Mouse (Mus musculus) intestine, embryonic 14.5 days (tissue): ENCODE measurements around the gene Cpa2. TPM values are rescaled to one million over a fixed set of nuclear protein-coding genes. Genes with fewer than 3 reads are reported as not detected.

Source experiments
- ATAC-seq: fragments of 200-750 bp; cut with Nextera tagmentation; replicated peaks from 2 replicates; pipeline ENCODE4 v1.8.0; 2017; ENCODE audit warnings: low read depth, moderate number of reproducible peaks, moderate TSS enrichment, moderate library complexity; ENCODE audit not compliant: low FRiP score, low TSS enrichment
- DNase-seq: peaks from one replicate; pipeline ENCODE4 v3.0.0-alpha.2; 2018; ENCODE audit warnings: low spot score
- H3K27ac ChIP-seq: fragments of 300-500 bp; sonication (generic); 2 replicates; pipeline ENCODE4 v1.5.1; 2014; ENCODE audit warnings: low read depth, mild to moderate bottlenecking, control low read depth
- H3K27me3 ChIP-seq: fragments of 300-500 bp; sonication (generic); replicated peaks from 2 replicates; pipeline ENCODE4 v1.6.1; 2014; ENCODE audit warnings: low read length, control low read depth; ENCODE audit not compliant: control insufficient read depth, insufficient read depth
- H3K36me3 ChIP-seq: fragments of 300-500 bp; sonication (generic); 2 replicates; pipeline ENCODE4 v1.6.1; 2014; ENCODE audit warnings: low read length, control low read depth; ENCODE audit not compliant: control insufficient read depth, insufficient read depth
- H3K4me1 ChIP-seq: fragments of 300-500 bp; sonication (generic); replicated peaks from 2 replicates; pipeline ENCODE4 v1.6.1; 2014; ENCODE audit warnings: low read length, control low read depth, mixed read lengths; ENCODE audit not compliant: control insufficient read depth, insufficient read depth
- H3K4me2 ChIP-seq: fragments of 300-500 bp; sonication (generic); 2 replicates; pipeline ENCODE4 v1.6.1; 2014; ENCODE audit warnings: low read length
- H3K4me3 ChIP-seq: fragments of 300-500 bp; sonication (generic); 2 replicates; pipeline ENCODE4 v1.5.1; 2014; ENCODE audit warnings: low read depth, low read length, control low read depth, mixed read lengths
- H3K9ac ChIP-seq: fragments of 300-500 bp; sonication (generic); 2 replicates; pipeline ENCODE4 v1.6.1; 2014; ENCODE audit warnings: mild to moderate bottlenecking, low read length
- H3K9me3 ChIP-seq: fragments of 300-500 bp; sonication (generic); 2 replicates; pipeline ENCODE4 v1.6.1; 2016; ENCODE audit warnings: low read length, control low read depth; ENCODE audit not compliant: control insufficient read depth
- WGBS: fragments of 180-500 bp; shearing (Covaris S2); extraction: QIAGEN DNeasy Blood & Tissue Kit; methylation state at CpG from one replicate; pipeline ENCODE4 v1.1.7; 2014; 5-methylcytosine and 5-hydroxymethylcytosine counted together
- polyA plus RNA-seq: library from polyadenylated mRNA; unstranded; fragments of >200 nt; fragmentation: Nextera tagmentation; extraction: Ambion mirVana; gene quantifications from 2 replicates; pipeline ENCODE4 v1.2.1, GENCODE M21; 2014

Cpa2 gene
- polyA plus RNA-seq, 1 experiment from 2014 or later = 206 TPM

DNA sequence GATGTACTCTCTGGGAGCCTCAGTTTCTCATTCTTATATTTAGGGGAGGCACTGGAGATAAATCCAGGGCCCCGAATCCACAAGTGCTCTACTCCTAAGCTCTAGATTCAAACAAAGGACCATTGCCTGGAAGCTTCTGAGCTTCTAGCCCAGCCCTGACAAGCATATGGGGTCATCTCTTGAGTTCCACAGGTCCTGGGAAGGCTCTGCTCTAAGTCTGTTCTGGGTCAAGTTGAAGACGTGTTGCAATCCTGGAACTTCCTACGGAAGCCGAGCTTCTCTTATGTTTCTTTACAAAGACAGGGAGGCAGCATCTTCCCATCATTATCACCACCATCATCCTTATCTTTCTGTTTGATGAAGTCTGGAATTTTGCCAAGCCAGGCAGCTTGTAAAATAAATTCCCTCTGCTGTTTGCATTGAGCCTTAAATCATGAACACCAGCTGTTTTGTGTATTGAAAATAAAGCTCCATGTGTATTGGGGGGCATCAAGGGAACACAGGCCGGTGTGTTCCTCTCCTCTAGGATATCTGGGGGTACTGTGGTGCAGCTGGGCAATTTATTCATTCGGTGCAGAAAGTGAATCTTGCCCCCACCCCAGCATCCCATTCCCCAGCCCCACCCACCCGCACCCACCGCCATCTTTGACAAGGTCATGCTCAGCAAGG is 55.0 kb downstream of the Cpa2 start:
- no peak for DNase-seq
- Histone ChIP-seq H3K4me1 (peaks cover 6% of the 10 kb centered on the region; the same call in 1 of the 2 replicates), H3K9me3 (no peaks in the 10 kb centered on the region), H3K4me2 (no peak overlapping the region), H3K27me3 (no peaks in the 10 kb centered on the region), H3K36me3 (no peaks in the 10 kb centered on the region), H3K9ac (no peak overlapping the region), H3K4me3 (no peak overlapping the region), H3K27ac (no peak overlapping the region)
- WGBS = 60% methylated on average over 8 of the region's 8 CpGs
- ATAC-seq = no peak

DNA sequence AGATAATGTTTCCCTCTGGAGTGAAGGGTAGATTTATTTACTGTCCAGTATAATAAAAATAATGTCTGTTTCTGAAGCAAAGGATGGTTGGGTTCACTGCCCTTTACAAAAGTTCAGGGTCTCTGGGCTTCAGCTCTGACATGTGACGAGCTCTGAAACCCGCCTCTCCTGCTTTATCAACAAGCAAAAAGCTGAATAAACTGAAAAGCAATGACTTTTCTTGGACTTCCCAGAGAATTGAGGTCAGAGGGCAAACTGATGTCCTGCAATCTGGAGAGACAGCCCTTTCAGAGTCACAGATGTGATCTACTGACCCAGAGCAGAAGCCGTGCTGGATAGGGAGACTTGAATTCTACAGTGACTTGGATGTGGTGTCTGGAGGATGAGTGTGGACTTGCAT is 58.7 kb downstream of the Cpa2 start:
- WGBS = 68% methylated on average over 3 of the region's 3 CpGs
- Histone ChIP-seq H3K27me3 (no peaks in the 10 kb centered on the region), H3K9me3 (no peaks in the 10 kb centered on the region), H3K36me3 (no peaks in the 10 kb centered on the region), H3K9ac (no peak overlapping the region), H3K4me1 (peaks cover 6% of the 10 kb centered on the region; the same call in 1 of the 2 replicates), H3K4me2 (no peak overlapping the region), H3K27ac (no peak overlapping the region), H3K4me3 (no peak overlapping the region)
- ATAC-seq (no peak), DNase-seq (no peak)

GRCm38 (mm10) chr6:30600995-30601394 is 59.6 kb downstream of the Cpa2 start:
- no peak overlapping the region for H3K9ac ChIP-seq
- no peak overlapping the region for H3K27ac ChIP-seq
- no peaks in the 10 kb centered on the region for H3K9me3 ChIP-seq
- DNase-seq = no peak
- ATAC-seq = no peak
- no peaks in the 10 kb centered on the region for H3K36me3 ChIP-seq
- 79% methylated on average over 1 of the region's 1 CpGs for WGBS
- H3K27me3 ChIP-seq = no peaks in the 10 kb centered on the region
- H3K4me2 ChIP-seq = no peak overlapping the region
- peaks cover 6% of the 10 kb centered on the region; the same call in 1 of the 2 replicates for H3K4me1 ChIP-seq
- H3K4me3 ChIP-seq = no peak overlapping the region

DNA sequence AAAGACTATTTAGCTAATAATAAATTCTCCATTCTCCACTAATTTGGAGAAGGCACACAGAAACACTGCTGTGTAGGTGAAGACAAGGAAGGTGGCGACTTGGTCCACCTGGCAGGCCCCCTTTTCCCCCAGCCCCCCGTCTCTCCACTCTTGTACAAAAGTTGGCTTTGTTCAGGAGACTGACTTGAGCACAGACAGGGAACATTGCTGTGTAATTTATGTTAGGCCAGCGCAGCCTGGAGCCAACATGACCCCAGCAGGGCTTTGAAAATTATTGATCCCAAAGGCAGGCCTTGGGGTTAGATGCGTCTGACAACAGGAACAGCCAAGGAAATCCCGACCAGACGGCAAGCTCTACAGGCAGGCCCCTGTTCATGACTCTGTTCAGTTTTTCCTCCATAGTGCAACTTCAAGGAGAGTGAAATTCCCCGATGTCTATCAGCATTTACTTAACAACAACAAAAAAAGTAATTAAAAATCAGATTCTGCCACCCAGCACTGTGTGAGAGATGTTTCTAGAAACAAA is 63.0 kb downstream of the Cpa2 start:
- 62% methylated on average over 7 of the region's 7 CpGs for WGBS
- no peaks in the 10 kb centered on the region for H3K9me3 ChIP-seq
- no peak for ATAC-seq
- H3K27me3 ChIP-seq = no peaks in the 10 kb centered on the region
- H3K27ac ChIP-seq = no peak overlapping the region
- no peak for DNase-seq
- no peaks in the 10 kb centered on the region for H3K4me1 ChIP-seq
- no peaks in the 10 kb centered on the region for H3K36me3 ChIP-seq
- H3K9ac ChIP-seq = no peak overlapping the region
- H3K4me3 ChIP-seq = no peak overlapping the region
- H3K4me2 ChIP-seq = no peak overlapping the region

DNA sequence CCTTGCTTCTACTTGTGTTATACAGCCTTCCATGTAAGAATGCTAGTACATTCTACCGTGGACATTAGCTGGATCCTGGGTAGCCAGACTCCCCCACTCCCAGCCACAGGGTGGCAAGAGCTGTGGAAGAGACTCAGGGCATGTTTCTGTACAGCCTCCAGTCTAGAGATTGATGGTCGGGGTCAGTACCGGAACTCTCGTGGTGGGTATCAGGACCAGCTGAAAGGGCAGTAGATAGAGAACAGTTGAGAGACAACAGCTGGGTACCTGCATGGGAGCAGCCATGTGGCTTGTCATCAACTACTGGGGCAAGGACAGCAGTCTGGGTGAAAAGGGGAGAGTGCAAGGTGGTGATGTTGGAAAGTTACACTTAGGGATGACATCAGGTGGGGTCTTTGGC is 63.7 kb downstream of the Cpa2 start:
- Histone ChIP-seq H3K27me3 (no peaks in the 10 kb centered on the region), H3K4me3 (no peak overlapping the region), H3K4me2 (no peak overlapping the region), H3K4me1 (no peaks in the 10 kb centered on the region), H3K27ac (peak overlapping the region; percentile 43; the same call in 1 of the 2 replicates), H3K9me3 (no peaks in the 10 kb centered on the region), H3K9ac (no peak overlapping the region), H3K36me3 (no peaks in the 10 kb centered on the region)
- no peak for DNase-seq
- 85% methylated on average over 4 of the region's 4 CpGs for WGBS
- no peak for ATAC-seq

GRCm38 (mm10) chr6:30605672-30606071 is 64.3 kb downstream of the Cpa2 start:
- DNase-seq = no peak
- H3K4me1 ChIP-seq = no peaks in the 10 kb centered on the region
- H3K9ac ChIP-seq = no peak overlapping the region
- no peaks in the 10 kb centered on the region for H3K36me3 ChIP-seq
- 61% methylated on average over 5 of the region's 5 CpGs for WGBS
- ATAC-seq = no peak
- H3K9me3 ChIP-seq = no peaks in the 10 kb centered on the region
- no peaks in the 10 kb centered on the region for H3K27me3 ChIP-seq
- H3K4me3 ChIP-seq = no peak overlapping the region
- no peak overlapping the region for H3K4me2 ChIP-seq
- no peak overlapping the region for H3K27ac ChIP-seq

DNA sequence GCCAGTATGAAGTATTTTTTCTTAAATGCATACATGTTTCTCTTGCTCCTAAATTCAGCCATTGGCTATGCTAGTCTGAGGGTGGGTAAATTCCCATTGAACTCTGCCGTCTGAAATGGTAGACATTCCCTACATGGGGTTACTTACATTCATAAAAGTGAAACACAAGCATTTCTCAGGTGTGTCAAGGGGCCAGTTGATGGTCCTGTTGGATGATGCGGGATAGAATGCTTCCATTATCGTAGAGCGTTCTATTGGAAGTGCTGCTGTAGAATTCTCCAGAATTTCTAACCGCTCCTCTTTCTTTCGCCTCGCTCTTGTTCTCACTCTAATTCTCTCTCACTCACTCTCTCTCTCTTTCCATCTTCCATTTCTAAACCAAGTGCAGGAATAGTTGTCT is 69.3 kb downstream of the Cpa2 start, which contains the start of gene Cpa5:
Gene Cpa5 (plus strand): TSS at position 301 of the 400 bp plus-strand sequence.
- 0 out of 2 replicates have a peak, but pooled peaks cover 1% of the 10 kb centered on the region for H3K4me1 ChIP-seq
- H3K4me3 ChIP-seq = no peak within 1 kb of the TSS
- H3K27ac ChIP-seq = no peak within 1 kb of the TSS
- no peak within 1 kb of the TSS for H3K9ac ChIP-seq
- H3K36me3 ChIP-seq = no peaks in the 10 kb centered on the region
- H3K27me3 ChIP-seq = no peaks in the 10 kb centered on the region
- WGBS = 97% methylated on average over 7 of the region's 7 CpGs
- no peak for DNase-seq
- no peak for ATAC-seq
- H3K4me2 ChIP-seq = no peak within 1 kb of the TSS
- no peaks in the 10 kb centered on the region for H3K9me3 ChIP-seq

DNA sequence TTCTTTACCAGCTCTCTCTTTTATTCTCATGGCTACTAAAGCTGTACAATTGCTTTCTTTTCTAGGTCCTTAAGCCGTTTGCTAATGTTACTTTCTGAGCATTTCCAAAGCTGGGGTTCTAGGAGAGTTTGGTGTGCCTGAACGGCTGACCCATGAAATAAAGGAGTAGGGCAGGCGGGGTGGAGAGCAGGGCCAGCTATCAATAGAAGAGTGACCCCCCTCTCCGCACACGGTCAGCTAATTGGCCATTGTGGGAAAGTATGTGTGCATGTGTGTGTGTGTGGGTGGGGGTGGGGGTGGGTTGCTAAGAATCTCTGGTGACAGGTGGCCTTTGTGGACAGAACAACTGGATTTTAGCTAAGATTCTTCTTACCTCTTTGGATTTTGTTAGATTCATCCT is 69.8 kb downstream of the Cpa2 start:
- no peak overlapping the region for H3K4me3 ChIP-seq
- no peaks in the 10 kb centered on the region for H3K27me3 ChIP-seq
- whole genome bisulfite sequencing = 70% methylated on average over 5 of the region's 5 CpGs
- no peak overlapping the region for H3K27ac ChIP-seq
- H3K36me3 ChIP-seq = no peaks in the 10 kb centered on the region
- H3K4me2 ChIP-seq = no peak overlapping the region
- H3K9me3 ChIP-seq = no peaks in the 10 kb centered on the region
- no peak for DNase-seq
- H3K4me1 ChIP-seq = peaks cover 6% of the 10 kb centered on the region
- no peak overlapping the region for H3K9ac ChIP-seq
- no peak for ATAC-seq
